Mouse (Mus musculus): Measurements from ENCODE around the gene Paqr8. TPM values are rescaled to one million over a fixed set of nuclear protein-coding genes. Genes with fewer than 3 reads are reported as not detected.

The Paqr8 gene
- 8.0 and 12.8 TPM in 2 replicates for total RNA-seq (2017)

- ATAC-seq (replicated peaks in 1 of 2; ENCODE audit: insufficient read depth in 1 of 2, low FRiP score in 2 of 2, low TSS enrichment in 1 of 2, low read depth in 1 of 2, poor library complexity in 2 of 2, severe bottlenecking in 2 of 2), result peak; percentile 95 to 96
Observed at GRCm38 (mm10) chr1:20890404-20890921, at the start of gene Paqr8. Gene Paqr8 (plus strand): TSS chr1:20890606.

DNA sequence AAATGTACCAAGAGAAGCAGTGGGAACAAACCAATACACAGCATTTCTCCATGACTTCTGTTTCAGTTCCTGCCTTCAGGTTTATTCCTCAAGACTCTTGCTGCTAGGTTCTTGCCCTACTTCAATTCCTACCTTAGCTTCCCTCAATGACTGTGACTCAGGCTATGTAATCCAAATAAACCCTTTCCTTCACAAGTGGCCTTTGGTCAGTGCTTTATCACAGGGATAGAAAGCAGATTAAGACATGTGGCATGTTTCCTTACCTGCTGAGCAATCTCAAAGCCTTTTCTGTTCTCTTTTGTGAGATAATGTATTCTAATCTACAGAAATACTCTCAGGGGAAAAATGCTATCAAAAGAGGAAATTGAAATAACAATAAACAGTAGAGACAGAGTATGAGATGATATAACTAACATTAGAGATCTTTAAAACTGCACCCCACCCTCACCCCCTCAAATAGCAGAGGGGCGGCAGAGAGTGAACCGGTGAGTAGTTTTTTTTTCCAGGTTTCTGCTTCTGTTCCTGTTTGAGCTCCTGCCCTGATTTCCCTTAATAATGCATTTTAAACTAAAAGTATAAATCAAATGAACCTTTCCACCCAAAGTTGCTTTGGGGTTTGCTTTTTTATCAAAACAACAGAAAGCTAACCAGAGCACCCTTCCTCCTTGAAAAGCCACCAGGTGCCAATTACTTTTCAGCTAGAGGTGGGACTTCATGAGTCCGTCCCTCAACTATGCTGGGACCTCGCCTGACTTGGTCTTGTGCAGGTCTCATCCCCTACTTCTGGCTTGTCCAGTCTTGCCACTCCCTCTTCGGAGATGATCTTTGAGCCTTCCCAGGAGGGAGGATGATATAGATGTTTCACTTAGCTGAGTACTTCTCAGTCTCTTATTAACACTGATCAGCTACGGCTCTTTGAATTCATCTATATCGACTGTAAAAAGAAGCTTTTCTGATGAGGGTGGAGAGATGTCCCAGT, 33.2 kb upstream of the Paqr8 start:
- ATAC-seq (replicated peaks in 1 of 2; ENCODE audit: insufficient read depth in 1 of 2, low FRiP score in 2 of 2, low TSS enrichment in 1 of 2, low read depth in 1 of 2, poor library complexity in 2 of 2, severe bottlenecking in 2 of 2), result no peak

DNA sequence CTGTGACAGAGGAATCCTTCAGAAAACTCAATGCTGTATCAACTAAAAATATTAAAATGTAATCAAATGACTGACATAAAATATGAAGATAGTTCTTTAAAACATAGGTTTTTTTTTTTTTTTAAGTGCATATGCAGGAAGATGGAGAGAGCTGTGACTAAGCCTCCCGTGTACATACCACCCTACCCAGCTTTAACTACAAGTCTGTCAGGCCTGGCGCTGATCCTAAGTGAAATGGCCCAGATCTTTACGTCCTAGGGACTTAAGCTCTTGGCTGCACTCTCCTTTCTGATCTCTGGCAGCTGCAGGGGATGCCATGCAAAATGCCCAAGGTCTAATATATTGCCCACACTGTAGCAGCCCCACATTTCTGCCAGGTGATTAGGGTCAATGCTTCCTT, 29.6 kb upstream of the Paqr8 start:
- ATAC-seq (replicated peaks in 1 of 2; ENCODE audit: insufficient read depth in 1 of 2, low FRiP score in 2 of 2, low TSS enrichment in 1 of 2, low read depth in 1 of 2, poor library complexity in 2 of 2, severe bottlenecking in 2 of 2), result no peak

GRCm38 (mm10) chr1:20861865-20862264, 28.5 kb upstream of the Paqr8 start:
- no peak for ATAC-seq (replicated peaks in 1 of 2; ENCODE audit: insufficient read depth in 1 of 2, low FRiP score in 2 of 2, low TSS enrichment in 1 of 2, low read depth in 1 of 2, poor library complexity in 2 of 2, severe bottlenecking in 2 of 2)

DNA sequence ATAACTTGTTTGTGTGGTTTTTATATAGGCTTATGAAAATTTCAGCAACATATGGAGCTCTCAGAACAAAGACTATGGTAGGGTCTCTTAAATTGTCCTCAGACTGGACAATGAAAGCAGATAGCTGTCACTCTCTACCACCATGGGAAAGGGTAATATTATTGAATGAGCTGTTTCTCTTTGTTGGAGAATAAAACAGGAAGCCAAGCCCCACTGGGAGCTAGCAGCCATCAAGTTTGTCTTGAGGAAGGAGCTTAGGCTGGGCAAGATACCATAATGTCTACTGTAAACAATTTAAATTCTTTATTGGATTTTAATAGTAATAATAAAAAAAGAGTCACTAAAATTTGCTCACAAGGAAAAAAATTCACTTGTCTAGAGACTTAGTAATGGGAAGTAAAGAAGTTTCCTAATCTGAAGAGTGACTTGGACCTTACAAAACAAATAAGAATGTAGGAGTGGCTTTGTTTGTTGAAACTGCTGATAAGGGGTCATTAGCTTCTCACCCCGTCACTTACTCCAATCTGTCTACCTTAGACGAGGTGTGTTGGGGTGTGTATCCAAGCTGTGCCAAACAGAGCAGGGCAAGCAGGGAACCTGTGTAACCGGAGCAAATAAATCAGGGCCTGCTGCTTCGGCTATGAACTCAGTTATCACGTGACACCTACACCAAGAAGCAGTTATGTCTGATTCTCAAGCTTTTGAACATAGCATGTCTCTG, 26.8 kb upstream of the Paqr8 start:
- ATAC-seq (replicated peaks in 1 of 2; ENCODE audit: insufficient read depth in 1 of 2, low FRiP score in 2 of 2, low TSS enrichment in 1 of 2, low read depth in 1 of 2, poor library complexity in 2 of 2, severe bottlenecking in 2 of 2), result no peak

- ATAC-seq (replicated peaks in 1 of 2; ENCODE audit: insufficient read depth in 1 of 2, low FRiP score in 2 of 2, low TSS enrichment in 1 of 2, low read depth in 1 of 2, poor library complexity in 2 of 2, severe bottlenecking in 2 of 2), result no peak
Observed at GRCm38 (mm10) chr1:20867241-20867902, 23.0 kb upstream of the Paqr8 start.

DNA sequence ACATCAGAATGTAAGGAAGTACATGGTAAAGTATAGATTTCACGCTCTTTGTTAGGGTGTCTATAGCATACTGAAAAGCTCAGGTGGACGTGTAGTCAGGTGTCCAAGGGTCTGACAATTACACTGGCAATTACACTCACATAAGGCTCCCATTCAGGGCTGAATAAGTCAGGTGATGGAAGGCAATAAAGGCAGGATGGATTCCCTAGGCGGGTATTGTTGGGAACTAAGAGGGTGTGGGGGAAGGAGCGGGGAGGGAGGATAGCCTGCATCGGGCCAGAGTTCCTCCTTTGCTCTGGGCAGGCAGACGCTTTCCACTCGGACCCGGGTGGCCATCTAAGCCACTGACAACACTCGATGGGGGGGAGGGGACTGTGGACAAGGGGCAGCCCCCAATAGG, 22.4 kb upstream of the Paqr8 start:
- no peak for ATAC-seq (replicated peaks in 1 of 2; ENCODE audit: insufficient read depth in 1 of 2, low FRiP score in 2 of 2, low TSS enrichment in 1 of 2, low read depth in 1 of 2, poor library complexity in 2 of 2, severe bottlenecking in 2 of 2)

- ATAC-seq (replicated peaks in 1 of 2; ENCODE audit: insufficient read depth in 1 of 2, low FRiP score in 2 of 2, low TSS enrichment in 1 of 2, low read depth in 1 of 2, poor library complexity in 2 of 2, severe bottlenecking in 2 of 2), result no peak
Observed at GRCm38 (mm10) chr1:20870887-20871286, 19.5 kb upstream of the Paqr8 start.

DNA sequence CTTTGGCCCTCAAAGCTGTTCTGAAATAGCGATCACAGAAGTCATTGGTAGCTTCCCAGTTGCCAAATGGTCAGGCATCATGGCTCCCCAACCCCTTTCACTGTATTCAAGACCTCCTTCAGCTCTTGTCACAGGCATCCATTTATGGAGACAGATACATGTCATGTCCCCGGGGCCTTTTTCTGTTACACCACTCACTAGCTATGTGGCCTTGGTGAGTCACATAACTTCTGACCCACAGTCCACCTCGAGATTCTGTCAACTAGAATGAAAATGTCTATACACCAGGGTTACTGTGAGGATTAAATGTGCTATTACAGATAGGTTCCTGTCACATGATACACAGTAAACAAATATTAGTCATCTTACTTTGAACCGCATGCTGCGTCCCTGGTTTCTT, 17.9 kb upstream of the Paqr8 start:
- no peak for ATAC-seq (replicated peaks in 1 of 2; ENCODE audit: insufficient read depth in 1 of 2, low FRiP score in 2 of 2, low TSS enrichment in 1 of 2, low read depth in 1 of 2, poor library complexity in 2 of 2, severe bottlenecking in 2 of 2)

GRCm38 (mm10) chr1:20874061-20874460, 16.3 kb upstream of the Paqr8 start:
- ATAC-seq (replicated peaks in 1 of 2; ENCODE audit: insufficient read depth in 1 of 2, low FRiP score in 2 of 2, low TSS enrichment in 1 of 2, low read depth in 1 of 2, poor library complexity in 2 of 2, severe bottlenecking in 2 of 2), result no peak

GRCm38 (mm10) chr1:20877355-20877754, 13.1 kb upstream of the Paqr8 start:
- no peak for ATAC-seq (replicated peaks in 1 of 2; ENCODE audit: insufficient read depth in 1 of 2, low FRiP score in 2 of 2, low TSS enrichment in 1 of 2, low read depth in 1 of 2, poor library complexity in 2 of 2, severe bottlenecking in 2 of 2)

DNA sequence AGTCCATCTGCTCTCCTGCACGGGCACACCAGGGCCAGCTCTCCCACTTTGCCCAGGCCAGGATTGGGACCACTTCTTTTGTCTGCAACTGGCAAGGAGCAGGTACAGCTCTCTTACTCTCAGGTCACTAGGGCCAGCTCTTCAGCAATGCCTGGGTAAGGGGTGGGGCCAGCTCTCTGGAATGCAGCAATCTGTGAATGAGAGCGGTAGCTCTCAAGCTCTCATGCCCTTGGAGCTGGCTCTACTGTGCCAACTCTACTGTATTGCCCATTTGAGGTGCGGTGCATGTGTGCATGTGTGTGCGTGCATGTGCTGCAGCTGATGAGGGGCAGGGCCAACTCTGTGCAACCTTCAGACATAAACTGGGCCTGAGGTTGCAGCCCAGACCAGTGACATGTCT, 11.0 kb upstream of the Paqr8 start:
- no peak for ATAC-seq (replicated peaks in 1 of 2; ENCODE audit: insufficient read depth in 1 of 2, low FRiP score in 2 of 2, low TSS enrichment in 1 of 2, low read depth in 1 of 2, poor library complexity in 2 of 2, severe bottlenecking in 2 of 2)

DNA sequence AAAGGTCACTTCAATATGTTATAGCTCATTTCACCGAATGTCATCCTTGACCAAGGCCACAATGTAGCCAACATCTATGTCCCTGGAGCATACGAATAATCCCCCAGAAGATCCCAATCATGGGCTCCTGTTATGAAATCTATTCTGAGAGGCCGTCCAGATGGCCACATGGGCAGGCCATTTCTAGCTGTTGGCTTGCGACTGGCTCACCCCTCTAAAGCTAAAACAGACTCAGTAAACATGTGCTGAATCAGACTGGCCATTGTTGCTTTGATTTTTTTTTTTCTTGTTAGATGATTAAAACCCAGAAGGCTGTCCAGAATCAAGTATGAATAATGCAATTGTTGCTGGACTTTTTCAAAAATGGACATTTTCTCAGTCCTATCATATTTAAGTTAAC, 7.3 kb upstream of the Paqr8 start:
- no peak for ATAC-seq (replicated peaks in 1 of 2; ENCODE audit: insufficient read depth in 1 of 2, low FRiP score in 2 of 2, low TSS enrichment in 1 of 2, low read depth in 1 of 2, poor library complexity in 2 of 2, severe bottlenecking in 2 of 2)

DNA sequence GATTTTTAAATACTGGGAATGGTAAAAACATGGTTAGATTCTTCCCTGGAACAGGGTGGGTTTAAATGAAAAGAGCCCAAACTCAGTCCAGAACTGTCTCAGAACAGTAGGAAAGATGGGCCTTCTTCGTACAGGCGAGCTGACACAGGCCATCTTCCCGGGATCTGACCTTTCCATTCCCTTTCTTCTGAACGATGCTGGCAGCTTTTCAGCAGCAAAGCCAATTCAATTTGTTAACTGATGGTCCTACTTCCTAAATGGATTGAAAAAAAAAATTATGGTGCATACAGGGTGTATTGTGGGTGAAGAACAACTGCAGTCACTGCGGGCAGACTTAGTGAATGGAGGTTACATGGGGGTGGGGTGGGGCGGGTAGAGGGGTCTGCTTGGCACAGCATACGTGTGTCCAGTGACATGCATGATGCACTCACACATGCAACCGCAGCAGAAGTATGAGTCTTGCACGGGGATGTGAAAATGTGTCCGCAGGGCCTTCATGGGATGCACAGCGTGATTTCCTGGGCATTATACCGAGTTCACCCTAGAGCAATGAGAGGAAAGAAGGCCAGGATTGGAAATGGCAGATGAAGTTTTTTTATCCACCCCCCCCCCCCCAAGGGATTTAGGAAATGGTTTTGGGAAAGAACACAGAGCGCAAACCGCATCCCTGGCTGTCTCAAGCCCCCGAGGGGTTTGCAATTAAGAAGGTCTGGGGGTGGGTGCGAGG, 566 bp upstream of the Paqr8 start:
- no peak for ATAC-seq (replicated peaks in 1 of 2; ENCODE audit: insufficient read depth in 1 of 2, low FRiP score in 2 of 2, low TSS enrichment in 1 of 2, low read depth in 1 of 2, poor library complexity in 2 of 2, severe bottlenecking in 2 of 2)

DNA sequence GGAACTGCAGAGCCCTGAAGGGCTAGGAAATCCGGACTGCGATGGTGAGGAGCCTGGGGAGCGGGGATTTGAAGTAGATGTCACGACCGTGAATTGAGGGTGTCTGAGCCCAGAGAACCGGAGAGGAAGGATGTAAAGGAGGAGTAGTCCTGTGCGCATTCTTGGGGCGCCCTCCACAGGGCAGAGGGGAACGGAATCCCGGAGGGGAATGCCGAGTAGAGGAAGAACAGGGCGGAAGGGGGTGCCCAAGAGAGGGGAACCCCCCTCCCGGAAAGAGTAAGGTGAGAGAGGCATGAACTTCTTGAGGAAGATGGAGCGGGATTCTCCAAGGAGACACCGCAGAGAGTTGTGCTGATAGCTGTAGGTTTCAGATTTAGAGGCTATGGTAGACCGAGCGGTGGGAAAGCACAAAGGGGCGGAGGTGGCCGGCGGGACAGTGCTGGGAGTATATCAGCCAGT, 564 bp downstream of the Paqr8 start:
- peak; percentile 51 to 71 for ATAC-seq (replicated peaks in 1 of 2; ENCODE audit: insufficient read depth in 1 of 2, low FRiP score in 2 of 2, low TSS enrichment in 1 of 2, low read depth in 1 of 2, poor library complexity in 2 of 2, severe bottlenecking in 2 of 2)

GRCm38 (mm10) chr1:20893059-20893458, 2.7 kb downstream of the Paqr8 start:
- ATAC-seq (replicated peaks in 1 of 2; ENCODE audit: insufficient read depth in 1 of 2, low FRiP score in 2 of 2, low TSS enrichment in 1 of 2, low read depth in 1 of 2, poor library complexity in 2 of 2, severe bottlenecking in 2 of 2), result no peak

GRCm38 (mm10) chr1:20898391-20898790, 8.0 kb downstream of the Paqr8 start:
- ATAC-seq (replicated peaks in 1 of 2; ENCODE audit: insufficient read depth in 1 of 2, low FRiP score in 2 of 2, low TSS enrichment in 1 of 2, low read depth in 1 of 2, poor library complexity in 2 of 2, severe bottlenecking in 2 of 2), result no peak

Measured in hematopoietic stem cell, adult 5-6 weeks (primary cell).